Comparison of ENCODE assay signal across 8 mouse cellular contexts in genomic region chr4:83524456-83524842, GRCm38 (mm10). TPM values are rescaled to one million over a fixed set of nuclear protein-coding genes. Genes with fewer than 3 reads are reported as not detected.
DNase-seq lines count a peak whose midpoint lies in the region; ATAC-seq and TF ChIP-seq lines count a peak whose summit lies in the region.

No protein-coding gene starts in this region.

- H3K27ac ChIP-seq in gastrocnemius, adult 2 months, result peak overlapping the region; percentile 97
- no peak overlapping the region for H3K27ac ChIP-seq in thymus, adult 2 months (ENCODE audit: control insufficient read depth, insufficient read depth, low read length)
- peak overlapping the region; percentile 76 for H3K27ac ChIP-seq in liver, embryonic 14.5 days

- 17% methylated on average over 6 of the region's 6 CpGs for WGBS in thymus, adult 2 months
- WGBS in liver, embryonic 14.5 days (ENCODE audit: insufficient replicate concordance), result 7% methylated on average over 6 of the region's 6 CpGs

- peak overlapping the region; percentile 76 for H3K4me3 ChIP-seq in gastrocnemius, adult 2 months
- H3K4me3 ChIP-seq in thymus, adult 2 months (ENCODE audit: control insufficient read depth, insufficient read depth, low read length), result peak overlapping the region; percentile 87
- peak overlapping the region; percentile 68 to 94 for H3K4me3 ChIP-seq in liver, embryonic 14.5 days (ENCODE audit: insufficient read depth in 1 of 2, low read depth in 2 of 2, low read length in 2 of 2)

- H3K4me1 ChIP-seq in thymus, adult 2 months (replicated peaks; ENCODE audit: control insufficient read depth, insufficient read depth, low read length), result no peaks in the 10 kb centered on the region
- H3K4me1 ChIP-seq in liver, embryonic 14.5 days (replicated peaks; ENCODE audit: control insufficient read depth in 2 of 2, insufficient read depth in 2 of 2, low read length in 1 of 2), result peaks cover 13 to 15% of the 10 kb centered on the region in 2 experiments

- no peak for TF ChIP-seq POLR2A in thymus, adult 2 months (IDR thresholded peaks at IDR 0.05; ENCODE audit: control insufficient read depth, extremely low read depth, insufficient read depth, low read length, poor library complexity)

- TF ChIP-seq EP300 in liver, embryonic 14.5 days (IDR thresholded peaks at IDR 0.05; ENCODE audit: low read depth), result peak; percentile 46; the same call in 1 of the 2 replicates

- no peaks in the 10 kb centered on the region for H3K9me3 ChIP-seq in liver, embryonic 14.5 days (ENCODE audit: control insufficient read depth, low read length)

- no peaks in the 10 kb centered on the region for H3K36me3 ChIP-seq in thymus, adult 2 months (ENCODE audit: control insufficient read depth, insufficient read depth, low read length)
- H3K36me3 ChIP-seq in liver, embryonic 14.5 days (replicated peaks; ENCODE audit: control insufficient read depth, insufficient read depth, low read depth), result no peaks in the 10 kb centered on the region

- no peak for ATAC-seq in liver, embryonic 14.5 days (ENCODE audit: insufficient read depth)

- no peaks in the 10 kb centered on the region for H3K27me3 ChIP-seq in thymus, adult 2 months (ENCODE audit: control insufficient read depth, insufficient read depth, low read length)
- no peaks in the 10 kb centered on the region for H3K27me3 ChIP-seq in liver, embryonic 14.5 days (ENCODE audit: control insufficient read depth, insufficient read depth, low read length)

- no peak for TF ChIP-seq CTCF in gastrocnemius, adult 2 months (IDR thresholded peaks at IDR 0.05)
- TF ChIP-seq CTCF in thymus, adult 2 months (IDR thresholded peaks at IDR 0.05; ENCODE audit: borderline replicate concordance, control insufficient read depth, extremely low read depth, insufficient read depth, low read length, poor library complexity), result no peak
- no peak for TF ChIP-seq CTCF in liver, embryonic 14.5 days (IDR thresholded peaks at IDR 0.05; ENCODE audit: low read depth)

- peak overlapping the region; percentile 98 for H3K4me2 ChIP-seq in liver, embryonic 14.5 days (ENCODE audit: low read depth)

- H3K9ac ChIP-seq in liver, embryonic 14.5 days (replicated peaks), result peak overlapping the region; percentile 82

- no peak for DNase-seq in gastrocnemius, adult 2 months
- no peak for DNase-seq in gastrocnemius, postnatal 4 days (ENCODE audit: low spot score in 2 of 2)
- DNase-seq in thymus, adult 2 months, result no peak
- DNase-seq in thymus, postnatal 10 days (ENCODE audit: low spot score in 2 of 2), result no peak
- DNase-seq in liver, embryonic 14.5 days (ENCODE audit: low read depth in 3 of 3, low spot score in 3 of 3), result peak; percentile 42 to 54 (median 46)
- no peak for DNase-seq in MN1 (ENCODE audit: low spot score)
- DNase-seq in right cerebral cortex, postnatal 10 days (ENCODE audit: low spot score in 2 of 2), result no peak
- no peak for DNase-seq in cerebellum, adult 11 months

- intact Hi-C loops in gastrocnemius, adult 2 months (cut with DNase I), result loop anchor here (2.0 to 10.0 kb wide), 2 partner anchors 38 to 50 kb away; partner anchors contain the start of gene Psip1

RNA-seq across cellular contexts. Expression of gene Ccdc171, which starts 0.9 kb away (rescaled TPM):
- under 1 TPM; 0.59 to 0.70 TPM for total RNA-seq in gastrocnemius, adult 2 months (2021)
- 1 to 10 TPM; 1.9 to 2.1 TPM for total RNA-seq in gastrocnemius, postnatal 4 days (2021)
- polyA plus RNA-seq in thymus, adult 2 months (2012; rRNA removed), result 2.2 and 3.2 TPM in 2 replicates
- 0.52 and 0.89 TPM in 2 replicates for polyA plus RNA-seq in liver, embryonic 14.5 days (2012; rRNA removed)
- polyA plus RNA-seq in liver, embryonic 14.5 days (2014; fragmentation: Nextera tagmentation; extraction: Ambion mirVana), result 0.64 and 0.77 TPM in 2 replicates

RNA-seq across cellular contexts. Expression of gene Psip1, which starts 38.2 kb away (rescaled TPM):
- total RNA-seq in gastrocnemius, adult 2 months (2021), result 10 to 100 TPM; 14.8 to 19.4 TPM
- 10 to 100 TPM; 53.5 to 55.0 TPM for total RNA-seq in gastrocnemius, postnatal 4 days (2021)
- 72.0 and 118 TPM in 2 replicates for polyA plus RNA-seq in thymus, adult 2 months (2012; rRNA removed)
- 22.1 and 41.4 TPM in 2 replicates for polyA plus RNA-seq in liver, embryonic 14.5 days (2012; rRNA removed)
- 54.7 and 60.4 TPM in 2 replicates for polyA plus RNA-seq in liver, embryonic 14.5 days (2014; fragmentation: Nextera tagmentation; extraction: Ambion mirVana)

Comparison
In these comparisons a context has a peak if more than half of its experiments do, and no peak if none do; other contexts are left out.
1. DNase-seq: peak in liver, embryonic 14.5 days (3 of 3); none in gastrocnemius, adult 2 months (single experiment), gastrocnemius, postnatal 4 days (0 of 2), thymus, adult 2 months (single experiment), thymus, postnatal 10 days (0 of 2), MN1 (single experiment), right cerebral cortex, postnatal 10 days (0 of 2) and cerebellum, adult 11 months (single experiment).
2. Peak in every context shown above with its lines, with median percentiles within 50 percentile points of each other: H3K4me3 ChIP-seq.